Mouse (Mus musculus): ENCODE results near the gene Mrto4. TPM values are rescaled to one million over a fixed set of nuclear protein-coding genes. Genes with fewer than 3 reads are reported as not detected.
A peak's percentile ranks its signal among the peaks of the same experiment; 100 is the strongest.
"Not testable (repeated sequence)": the region's sequence is repeated elsewhere in the genome, so short reads cannot be mapped to it uniquely, and the experiment has no call there.

The Mrto4 gene
- total RNA-seq (2017) = 20.8 to 41.9 TPM (median 26.8 TPM) in 3 replicates

DNA sequence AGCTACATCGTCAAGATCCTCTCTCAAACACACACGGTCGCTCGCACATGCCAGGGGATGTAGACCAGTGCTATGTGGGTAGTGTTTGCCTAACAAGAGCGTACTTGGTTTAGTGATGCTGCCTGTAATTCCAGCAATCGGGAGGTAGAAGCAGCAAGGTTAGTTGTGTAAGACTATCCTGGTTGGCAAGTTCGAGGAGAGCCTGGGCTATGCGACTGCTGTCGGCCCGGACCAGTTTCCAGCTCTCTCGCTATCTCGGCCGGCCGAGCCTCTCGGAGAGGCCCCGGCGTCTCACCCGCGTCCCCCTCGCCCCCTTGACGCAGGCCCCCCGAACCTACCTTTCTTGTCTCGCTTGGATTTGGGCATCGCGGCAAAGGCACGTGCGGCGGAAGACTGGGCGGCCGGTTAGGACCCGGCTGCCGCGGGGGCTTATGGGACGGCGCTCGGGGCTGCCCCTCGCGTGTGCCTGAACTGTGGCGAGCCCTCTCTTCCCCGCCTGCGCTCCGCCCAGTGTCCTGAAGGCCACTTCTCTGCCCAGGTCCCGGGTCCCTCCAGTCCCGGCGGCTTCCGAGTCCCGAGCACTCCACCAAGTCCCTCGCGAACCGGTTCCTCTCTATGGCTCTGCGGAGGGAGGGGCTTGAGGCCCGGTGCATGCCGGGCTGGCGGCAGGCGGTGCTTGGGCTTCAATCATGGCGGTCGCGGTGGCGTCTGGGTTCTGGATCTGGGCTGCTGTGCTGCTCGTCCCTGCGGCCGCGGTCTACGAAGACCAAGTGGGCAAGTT, at the start of gene Mrto4, which contains the start of the genes Emc1 and Ubr4:
Gene Mrto4, minus strand, starts transcription at position 646 of the 781 bp plus-strand sequence.
Gene Emc1, plus strand, starts transcription at position 657 of the 781 bp plus-strand sequence.
Gene Ubr4, plus strand, starts transcription at position 679 of the 781 bp plus-strand sequence.
- ATAC-seq (replicated peaks; ENCODE audit: insufficient number of reproducible peaks, low FRiP score, low TSS enrichment, poor library complexity, severe bottlenecking) = peak; percentile 91

DNA sequence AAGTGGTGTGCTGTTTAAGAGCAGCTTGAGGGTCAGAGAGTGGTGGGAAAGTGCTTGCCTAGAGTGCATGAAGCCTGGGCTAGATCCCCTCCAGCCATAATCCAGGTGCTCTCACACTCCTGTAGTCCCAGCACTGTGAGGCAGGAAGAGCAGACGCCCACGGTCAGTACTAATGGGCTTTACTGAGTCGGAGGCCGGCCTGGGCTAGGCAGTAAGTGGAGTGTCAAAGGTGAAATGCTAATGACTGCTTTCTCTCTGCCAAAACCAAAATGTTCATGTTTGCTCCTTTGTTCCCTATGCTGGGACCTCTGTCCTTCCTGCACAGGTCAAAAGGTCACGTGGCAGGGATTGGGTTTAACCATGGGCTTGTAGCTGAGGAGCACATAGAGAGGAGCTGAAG, 48.1 kb upstream of the Mrto4 start:
- ATAC-seq (replicated peaks; ENCODE audit: insufficient number of reproducible peaks, low FRiP score, low TSS enrichment, poor library complexity, severe bottlenecking) = no peak

DNA sequence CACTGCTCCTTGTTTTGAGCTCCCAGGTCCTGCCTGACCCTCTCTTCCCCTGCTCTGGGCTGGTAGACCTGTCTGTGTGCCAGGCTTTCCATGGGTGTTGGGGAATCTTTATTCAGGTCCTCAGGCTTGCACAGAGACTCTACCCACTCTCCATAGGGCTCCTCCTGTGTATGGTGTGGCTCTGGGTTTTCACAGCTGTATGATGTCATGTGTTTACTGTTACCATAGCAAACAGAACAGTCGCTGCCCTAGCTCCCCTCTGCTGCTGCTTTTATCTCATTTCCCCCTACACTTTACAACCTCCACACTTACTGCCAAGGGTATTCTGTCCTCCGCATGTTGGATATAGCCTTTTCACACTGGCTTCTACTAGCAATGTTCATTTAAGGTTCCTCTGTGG, 43.1 kb upstream of the Mrto4 start:
- ATAC-seq (replicated peaks; ENCODE audit: insufficient number of reproducible peaks, low FRiP score, low TSS enrichment, poor library complexity, severe bottlenecking) = no peak

DNA sequence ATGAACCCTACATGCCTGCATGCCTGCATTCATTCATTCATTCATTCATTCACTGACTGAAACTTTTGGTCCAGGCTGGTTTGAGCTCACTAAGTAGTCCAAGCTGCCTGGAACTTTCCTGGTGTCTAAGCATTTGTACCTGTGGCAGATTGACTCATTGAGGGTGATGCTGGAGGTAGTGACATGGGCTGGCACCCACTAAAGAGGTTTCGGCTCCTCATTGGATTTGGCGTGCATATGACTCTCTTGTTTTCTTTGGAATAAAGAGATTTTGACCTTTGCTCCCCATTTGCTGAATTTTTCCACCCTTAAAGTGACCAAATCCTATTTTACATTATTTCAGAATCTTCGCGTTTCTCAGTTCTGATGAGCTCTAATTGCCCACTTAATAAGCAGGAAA, 37.2 kb upstream of the Mrto4 start:
- ATAC-seq (replicated peaks; ENCODE audit: insufficient number of reproducible peaks, low FRiP score, low TSS enrichment, poor library complexity, severe bottlenecking) = no peak

DNA sequence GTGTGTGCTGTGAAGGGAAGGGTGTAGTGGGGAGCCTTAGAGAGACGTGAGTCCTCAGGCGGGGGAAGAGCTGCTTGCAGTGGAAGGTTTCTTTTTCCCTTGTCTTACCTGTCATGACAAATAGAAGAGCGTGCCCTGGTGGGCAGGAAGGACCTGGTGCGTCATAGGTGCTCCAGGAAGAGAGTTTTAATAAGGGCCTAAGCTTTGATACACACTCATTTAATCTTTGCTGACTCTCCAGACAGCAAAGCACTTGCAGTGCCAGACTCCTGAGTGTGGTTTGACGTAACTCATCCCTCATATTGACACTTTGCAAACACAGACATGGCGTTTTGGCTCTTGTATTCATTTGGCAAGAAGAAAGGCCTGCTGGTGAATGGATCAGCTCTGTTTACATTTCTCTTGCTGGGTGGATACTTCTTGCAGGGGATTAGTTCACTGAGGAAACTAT, 34.5 kb upstream of the Mrto4 start:
- no peak for ATAC-seq (replicated peaks; ENCODE audit: insufficient number of reproducible peaks, low FRiP score, low TSS enrichment, poor library complexity, severe bottlenecking)

DNA sequence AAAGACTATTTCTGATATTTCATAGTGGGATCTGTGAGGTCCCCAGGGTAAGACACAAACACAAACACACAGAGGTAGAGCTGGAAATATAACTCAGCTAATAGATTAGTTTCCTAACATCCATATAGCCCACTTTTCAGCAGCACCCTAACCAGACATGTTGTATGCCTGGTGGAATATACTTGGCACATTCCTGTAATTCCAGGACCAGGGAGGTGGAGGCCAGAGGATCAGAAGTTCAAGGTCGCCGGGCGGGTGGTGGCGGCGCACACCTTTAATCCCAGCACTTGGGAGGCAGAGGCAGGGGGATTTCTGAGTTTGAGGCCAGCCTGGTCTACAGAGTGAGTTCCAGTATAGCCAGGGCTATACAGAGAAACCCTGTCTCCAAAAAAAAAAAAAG, 33.5 kb upstream of the Mrto4 start:
- not testable (repeated sequence) for ATAC-seq (replicated peaks; ENCODE audit: insufficient number of reproducible peaks, low FRiP score, low TSS enrichment, poor library complexity, severe bottlenecking)

DNA sequence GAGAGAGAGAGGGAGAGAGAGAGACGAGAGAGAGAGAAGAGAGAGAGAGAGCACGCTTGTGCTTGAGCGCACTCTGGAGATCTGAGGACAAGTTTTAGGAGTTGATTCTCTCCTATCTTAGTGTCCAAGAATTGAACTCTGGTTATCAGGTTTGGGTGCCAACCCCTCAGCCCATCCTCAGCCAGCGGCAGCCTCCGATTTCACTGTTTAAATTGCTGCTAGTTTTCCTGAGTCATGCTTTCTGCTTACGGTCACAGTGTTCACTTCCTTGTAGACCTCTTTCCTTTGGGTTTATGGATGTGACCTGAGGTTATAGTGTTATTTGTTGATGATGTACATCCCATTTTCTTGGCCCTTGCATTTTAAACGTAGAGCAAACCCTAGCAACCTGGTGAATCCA, 29.9 kb upstream of the Mrto4 start:
- ATAC-seq (replicated peaks; ENCODE audit: insufficient number of reproducible peaks, low FRiP score, low TSS enrichment, poor library complexity, severe bottlenecking) = no peak

DNA sequence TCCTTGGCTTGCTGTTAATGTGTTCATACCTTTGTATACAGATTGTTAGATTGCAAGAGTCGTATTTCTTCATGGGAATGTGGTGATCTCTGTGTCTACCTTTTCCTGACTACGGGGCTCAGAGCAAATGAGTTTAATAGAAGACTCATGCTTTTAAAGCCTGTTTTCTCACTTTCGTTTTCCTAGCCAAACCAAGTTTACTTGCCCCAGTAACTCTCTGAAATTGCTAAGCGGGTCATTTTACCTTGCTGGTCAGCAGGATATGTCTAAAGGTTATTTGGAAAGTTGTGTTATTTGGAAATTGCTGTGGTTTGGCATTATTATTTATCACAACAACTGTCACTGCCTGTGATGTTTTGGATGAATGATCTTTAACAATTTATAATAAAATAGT, 29.1 kb upstream of the Mrto4 start:
- ATAC-seq (replicated peaks; ENCODE audit: insufficient number of reproducible peaks, low FRiP score, low TSS enrichment, poor library complexity, severe bottlenecking) = no peak

DNA sequence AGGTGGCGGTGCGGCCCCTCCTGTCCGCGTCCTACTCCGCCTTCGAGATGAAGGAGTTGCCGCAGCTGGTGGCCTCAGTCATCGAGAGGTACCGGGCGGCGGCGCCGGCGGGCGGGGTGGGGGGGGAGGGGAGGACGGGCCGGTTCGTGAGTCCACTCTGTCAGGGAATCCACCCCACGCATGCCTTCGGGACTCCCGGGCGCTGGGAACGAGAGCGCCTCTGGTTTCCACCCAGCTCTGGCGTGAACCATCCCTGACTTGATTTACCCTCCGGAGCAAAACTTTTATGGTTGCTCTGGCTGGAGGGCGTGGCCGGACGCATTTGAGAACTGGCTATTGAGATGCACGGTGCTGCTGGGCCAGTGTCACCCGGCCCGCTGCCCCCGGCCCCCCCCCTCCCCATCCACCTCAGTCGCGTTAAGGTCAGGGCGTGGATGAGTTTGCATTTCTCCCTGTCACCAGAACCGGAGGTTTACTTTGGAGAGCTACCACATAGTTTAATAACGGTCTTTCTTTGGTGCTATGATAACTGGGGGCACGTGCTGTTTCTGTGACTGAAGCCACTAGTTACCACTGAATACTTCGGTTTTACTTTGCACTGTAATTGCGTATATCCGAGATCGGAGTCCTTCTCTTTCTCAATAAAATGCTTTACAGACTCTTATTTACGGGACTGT, 28.5 kb upstream of the Mrto4 start:
- ATAC-seq (replicated peaks; ENCODE audit: insufficient number of reproducible peaks, low FRiP score, low TSS enrichment, poor library complexity, severe bottlenecking) = 0 out of 2 replicates have a peak, but pooled peaks have one; percentile 7

DNA sequence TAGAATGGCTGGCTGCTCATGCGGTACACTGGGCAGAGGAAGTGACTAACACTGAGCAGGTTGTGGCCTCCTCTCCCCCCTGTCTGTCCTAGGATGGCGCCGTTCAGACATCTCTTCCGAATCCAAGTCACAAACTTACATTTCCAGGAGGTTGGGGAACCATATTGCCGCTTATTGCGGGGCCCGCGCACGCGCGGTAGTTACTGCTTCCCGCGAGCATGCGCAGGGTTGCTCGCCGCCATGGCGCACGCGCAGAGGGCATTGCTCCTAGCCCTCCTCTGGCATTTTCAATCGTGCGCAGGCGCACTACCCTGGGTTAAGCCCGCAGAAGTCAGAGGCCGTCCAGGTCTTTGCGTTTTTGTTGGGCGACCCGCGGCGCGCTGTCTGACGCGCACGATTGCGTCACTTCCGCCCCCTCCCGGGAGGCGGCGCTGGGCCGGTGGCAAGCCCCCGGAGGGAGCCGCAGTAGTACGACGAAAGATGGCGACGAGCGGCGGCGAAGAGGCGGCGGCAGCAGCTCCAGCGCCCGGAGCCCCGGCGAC, 27.9 kb upstream of the Mrto4 start:
- peak; percentile 91 for ATAC-seq (replicated peaks; ENCODE audit: insufficient number of reproducible peaks, low FRiP score, low TSS enrichment, poor library complexity, severe bottlenecking)

DNA sequence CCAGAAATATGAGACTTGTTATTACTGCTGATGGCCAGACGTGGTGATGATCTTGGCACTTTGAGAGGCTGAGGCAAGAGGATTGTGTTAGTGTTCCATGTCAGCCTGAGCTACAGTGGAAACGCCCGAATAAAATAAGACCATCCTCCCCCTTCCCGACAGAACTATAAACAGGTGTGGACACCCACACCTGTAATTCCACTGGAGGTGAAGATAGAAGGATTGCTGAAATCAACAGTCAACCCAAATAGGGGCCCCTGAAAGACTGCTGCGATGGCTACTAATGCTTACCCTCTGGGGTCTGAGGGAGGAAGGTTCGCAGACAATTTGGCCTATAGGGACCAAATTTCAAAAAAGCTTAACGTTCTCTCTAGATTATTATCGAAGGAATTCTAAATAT, 27.3 kb upstream of the Mrto4 start:
- ATAC-seq (replicated peaks; ENCODE audit: insufficient number of reproducible peaks, low FRiP score, low TSS enrichment, poor library complexity, severe bottlenecking) = no peak

DNA sequence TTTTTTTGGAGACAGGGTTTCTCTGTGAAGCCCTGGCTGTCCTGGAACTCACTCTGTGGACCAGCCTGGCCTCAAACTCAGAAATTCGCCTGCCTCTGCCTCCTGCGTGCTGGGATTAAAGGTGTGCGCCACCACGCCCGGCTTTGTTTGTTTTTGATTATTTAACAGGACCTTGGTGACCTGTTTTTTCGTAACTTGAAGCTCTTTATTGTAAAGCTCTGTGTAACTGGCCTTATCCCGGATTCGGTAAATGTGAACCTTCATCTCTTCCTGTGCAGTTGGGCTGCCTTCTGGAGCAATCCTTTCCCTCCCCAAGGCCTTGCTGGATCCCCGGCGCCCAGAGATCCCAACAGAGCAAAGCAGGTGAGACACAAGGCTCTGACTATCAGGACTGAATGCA, 21.2 kb upstream of the Mrto4 start:
- no peak for ATAC-seq (replicated peaks; ENCODE audit: insufficient number of reproducible peaks, low FRiP score, low TSS enrichment, poor library complexity, severe bottlenecking)

DNA sequence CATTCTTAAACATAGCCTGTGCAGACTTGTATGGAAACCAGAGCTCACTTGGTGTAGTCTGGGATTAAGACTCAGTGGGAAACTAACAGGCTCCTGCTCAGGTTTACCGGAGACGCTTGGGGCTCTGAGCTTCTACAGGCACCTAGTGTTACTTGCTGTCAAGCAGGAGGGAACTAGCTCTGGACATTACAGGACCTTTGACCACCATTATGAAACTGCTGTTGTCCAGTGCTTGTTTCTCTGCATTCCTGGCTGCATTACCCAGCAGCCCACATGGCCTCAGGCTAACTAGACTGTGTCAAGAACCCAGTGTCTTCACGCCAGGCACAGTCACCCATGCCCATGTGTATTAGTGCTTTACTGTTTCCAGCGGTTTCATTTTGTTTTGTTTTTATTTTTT, 20.8 kb upstream of the Mrto4 start:
- no peak for ATAC-seq (replicated peaks; ENCODE audit: insufficient number of reproducible peaks, low FRiP score, low TSS enrichment, poor library complexity, severe bottlenecking)

DNA sequence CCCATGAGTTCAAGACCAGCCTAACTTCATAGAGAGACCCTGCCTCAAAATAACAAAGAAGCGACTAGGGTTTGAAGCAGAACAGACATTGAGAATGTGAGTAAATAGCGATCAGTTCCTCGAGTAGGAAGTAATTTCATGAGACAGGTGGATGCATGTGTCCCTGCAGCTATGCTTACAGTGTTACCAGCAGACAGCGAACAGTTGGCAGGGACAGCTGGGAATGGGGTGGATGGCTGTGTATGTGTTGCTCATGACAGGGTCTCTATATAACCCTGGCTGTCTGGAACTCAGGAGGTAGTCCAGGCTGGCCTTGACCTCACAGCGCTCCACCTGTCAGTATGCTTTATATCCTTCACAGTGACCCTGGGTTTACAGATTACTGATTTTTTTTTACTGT, 15.7 kb upstream of the Mrto4 start:
- ATAC-seq (replicated peaks; ENCODE audit: insufficient number of reproducible peaks, low FRiP score, low TSS enrichment, poor library complexity, severe bottlenecking) = no peak

DNA sequence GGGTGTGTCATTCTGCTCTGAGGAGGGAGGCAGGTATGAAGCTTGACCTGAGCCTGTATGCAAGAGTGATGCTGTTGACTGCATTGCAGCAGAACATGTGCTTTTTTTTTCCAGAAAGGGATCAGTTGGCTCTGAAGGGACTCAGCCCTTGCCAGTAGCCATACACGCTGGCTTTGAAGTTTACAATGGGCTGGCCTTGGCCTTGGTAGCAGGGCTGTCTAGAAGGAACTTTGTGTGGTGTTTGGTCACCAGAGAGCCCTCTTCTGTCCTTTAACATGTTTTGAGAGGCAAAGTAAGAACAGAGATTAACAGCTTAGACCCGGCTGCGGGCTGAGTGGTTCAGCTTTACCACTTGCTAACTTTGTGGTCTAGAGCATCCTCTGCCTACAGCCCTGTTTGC, 15.0 kb upstream of the Mrto4 start:
- ATAC-seq (replicated peaks; ENCODE audit: insufficient number of reproducible peaks, low FRiP score, low TSS enrichment, poor library complexity, severe bottlenecking) = no peak

DNA sequence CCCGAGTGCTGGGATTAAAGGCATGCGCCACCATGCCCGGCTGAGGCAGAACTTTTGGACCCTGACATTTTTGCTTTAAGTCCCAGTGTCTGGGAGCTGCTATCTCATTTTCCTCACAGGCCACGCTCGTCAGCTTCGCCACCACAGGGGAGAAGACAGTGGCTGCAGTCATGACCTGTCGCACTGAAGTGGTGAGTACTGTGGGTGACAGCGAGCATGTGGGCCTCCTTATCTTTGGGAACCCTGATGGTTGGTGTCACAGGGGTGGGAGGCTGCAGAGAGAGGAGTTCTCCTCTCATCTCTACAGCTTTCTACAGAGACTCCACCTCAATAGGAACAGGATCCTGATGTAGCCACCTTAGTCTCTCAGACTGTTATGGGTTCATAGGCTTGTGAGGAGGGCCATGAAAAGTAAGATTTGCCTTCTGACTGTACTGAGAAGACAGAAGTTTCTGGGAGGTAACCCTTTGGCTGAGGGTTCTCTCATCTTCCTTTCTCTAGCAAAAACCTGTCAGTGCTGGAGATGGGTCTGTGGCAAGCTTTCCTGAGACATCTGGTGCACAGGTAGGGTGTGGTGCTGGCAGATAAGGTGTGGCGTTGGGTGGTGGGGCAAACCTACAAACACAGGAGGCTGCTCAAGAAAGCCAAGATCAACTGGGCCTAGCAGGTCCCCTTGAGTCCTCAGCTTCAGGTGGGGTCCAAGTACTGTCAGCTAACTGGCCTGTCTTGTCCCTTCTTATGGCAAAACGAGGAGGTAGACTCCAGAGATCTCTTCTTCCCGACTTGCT, 8.6 kb upstream of the Mrto4 start:
- ATAC-seq (replicated peaks; ENCODE audit: insufficient number of reproducible peaks, low FRiP score, low TSS enrichment, poor library complexity, severe bottlenecking) = no peak

DNA sequence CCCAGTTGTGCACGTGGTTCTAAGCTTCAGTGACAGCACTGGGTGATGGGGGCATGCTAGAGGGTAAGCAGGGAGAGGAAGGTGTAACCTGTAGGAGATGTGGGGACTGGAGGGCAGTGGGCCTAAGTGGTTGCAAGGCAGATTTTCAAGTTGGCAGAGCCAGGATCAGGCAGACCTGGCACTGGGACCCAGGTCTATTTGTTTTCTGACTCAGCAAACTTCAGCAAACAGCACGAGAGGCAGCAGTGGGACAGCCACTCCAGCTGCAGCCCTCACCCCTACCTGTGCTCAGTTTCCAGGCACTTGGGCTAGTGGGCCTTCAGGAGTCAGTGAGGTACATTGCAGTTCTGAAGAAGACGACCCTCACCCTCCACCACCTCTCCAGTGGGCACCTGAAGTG, 4.8 kb upstream of the Mrto4 start:
- ATAC-seq (replicated peaks; ENCODE audit: insufficient number of reproducible peaks, low FRiP score, low TSS enrichment, poor library complexity, severe bottlenecking) = no peak

DNA sequence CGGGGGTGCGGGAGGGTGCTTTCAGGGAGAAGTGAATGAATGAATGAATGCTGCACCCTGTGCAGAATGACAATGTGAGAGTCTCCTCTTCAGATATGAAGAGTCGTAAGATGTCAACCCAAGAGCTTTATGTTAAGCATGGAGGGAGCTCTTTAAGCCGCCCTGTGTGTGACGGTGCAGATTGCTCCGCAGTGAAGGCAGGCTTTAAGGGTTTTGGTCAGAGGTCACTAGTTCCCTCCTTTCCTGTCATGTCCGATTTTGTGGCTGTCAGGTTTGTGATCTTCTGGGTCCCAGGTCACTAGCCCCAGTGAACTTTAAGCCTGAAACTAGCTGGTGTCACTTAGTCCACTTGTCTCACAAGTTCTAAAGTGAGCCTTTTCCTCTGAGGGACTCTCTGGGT, 456 bp upstream of the Mrto4 start:
- ATAC-seq (replicated peaks; ENCODE audit: insufficient number of reproducible peaks, low FRiP score, low TSS enrichment, poor library complexity, severe bottlenecking) = no peak

DNA sequence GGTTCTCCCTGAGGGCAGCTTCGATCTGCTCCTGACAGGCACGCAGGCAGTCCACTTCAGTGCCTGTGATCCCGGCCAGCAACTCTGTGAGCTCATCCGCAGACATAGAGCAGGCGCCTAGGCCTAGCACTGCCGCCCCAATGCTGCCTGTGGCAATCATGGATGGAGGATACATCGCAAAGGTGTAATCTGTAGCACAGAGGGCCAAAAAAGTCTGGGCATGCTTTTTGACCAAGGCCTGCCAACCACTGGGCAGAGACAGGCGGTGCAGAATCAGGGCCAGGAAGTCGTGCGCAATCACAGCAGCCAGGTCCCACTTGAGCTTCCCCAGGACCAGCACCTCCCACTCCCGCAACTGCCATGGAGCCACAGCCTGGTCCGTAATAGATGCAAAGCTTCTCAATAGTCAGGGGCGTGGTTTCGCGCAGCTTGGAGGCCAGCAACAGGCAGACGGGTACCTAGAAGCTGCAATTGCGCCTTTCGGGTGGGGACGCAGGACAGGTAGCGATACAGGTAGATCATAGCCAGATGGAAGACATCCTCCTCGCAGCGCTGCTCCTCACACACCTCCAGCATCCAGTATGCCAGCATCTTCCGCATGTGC, 6.9 kb downstream of the Mrto4 start:
- ATAC-seq (replicated peaks; ENCODE audit: insufficient number of reproducible peaks, low FRiP score, low TSS enrichment, poor library complexity, severe bottlenecking) = no peak
